Mouse (Mus musculus) testis, adult 2 months (tissue): ENCODE results near the gene Mrps27.

Experiments
- CTCF ChIP-seq: fragments of 200-500 bp; IDR thresholded peaks from 2 replicates; pipeline ENCODE4 v1.5.1; 2012; ENCODE audit warnings: low read depth, mild to moderate bottlenecking, inconsistent platforms, low read length, moderate library complexity; ENCODE audit not compliant: control insufficient read depth, insufficient read depth, insufficient replicate concordance
- POLR2A ChIP-seq: fragments of 200-500 bp; IDR thresholded peaks from 2 replicates; pipeline ENCODE4 v1.6.1; 2012; ENCODE audit warnings: low read depth, mild to moderate bottlenecking, inconsistent platforms, low read length, moderate library complexity; ENCODE audit not compliant: control insufficient read depth

- no peak for TF ChIP-seq POLR2A
- no peak for TF ChIP-seq CTCF
These were observed 110.4 kb downstream of the Mrps27 start for GRCm38 (mm10) chr13:99454977-99455376.
